Mouse (Mus musculus) Muller cell, postnatal 12 days (primary cell): Measurements from ENCODE around the gene Ulk4.

Source experiments
- DNase-seq: peaks from one replicate; pipeline ENCODE4 v3.0.0-alpha.2; 2015; ENCODE audit errors: inconsistent ontology term

The Ulk4 gene

GRCm38 (mm10) chr9:121192601-121193370 lies 84.2 kb downstream of the Ulk4 start:
- no peak for DNase-seq

GRCm38 (mm10) chr9:121187811-121188210 lies 89.2 kb downstream of the Ulk4 start:
- DNase-seq = no peak

DNA sequence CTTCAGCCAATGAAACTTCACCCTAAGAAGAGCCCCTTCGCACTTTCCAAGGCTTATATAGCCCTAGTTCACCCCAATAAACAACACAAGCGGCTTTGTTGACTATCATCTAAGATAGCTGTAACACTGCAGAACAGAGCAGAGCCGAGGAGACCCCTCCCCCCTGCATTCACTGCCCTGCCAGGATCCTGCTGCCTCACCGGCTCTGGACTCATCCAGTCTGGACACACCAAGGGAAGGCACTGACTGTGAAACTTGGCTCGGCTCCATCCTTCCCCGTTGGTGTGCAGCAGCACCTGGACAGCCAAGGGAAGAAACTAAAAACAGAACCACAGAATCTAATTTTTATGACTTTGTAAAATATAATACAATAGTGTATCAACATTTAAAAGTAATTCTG lies 91.2 kb downstream of the Ulk4 start:
- no peak for DNase-seq

- DNase-seq = no peak
Observed at GRCm38 (mm10) chr9:121176350-121176749, 100.6 kb downstream of the Ulk4 start.

DNA sequence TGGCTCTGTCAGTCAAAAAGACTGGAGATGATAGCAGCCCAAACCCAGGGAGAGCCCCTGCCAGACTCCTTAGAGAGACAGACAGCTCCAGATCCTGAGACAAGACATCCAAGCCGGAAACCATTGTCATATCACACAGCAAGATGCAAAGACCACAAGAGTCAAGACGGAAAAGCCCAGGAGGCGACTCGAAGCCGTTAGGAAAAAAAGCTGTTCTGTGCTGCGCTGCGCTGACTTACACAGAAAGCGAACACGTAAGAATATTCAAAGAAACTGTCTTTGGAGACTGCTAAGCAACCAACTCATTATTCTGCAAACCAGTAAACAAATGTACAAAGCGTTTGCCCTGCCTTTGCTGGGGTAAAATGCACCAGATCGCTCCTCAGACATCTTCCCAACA lies 101.8 kb downstream of the Ulk4 start:
- no peak for DNase-seq

DNA sequence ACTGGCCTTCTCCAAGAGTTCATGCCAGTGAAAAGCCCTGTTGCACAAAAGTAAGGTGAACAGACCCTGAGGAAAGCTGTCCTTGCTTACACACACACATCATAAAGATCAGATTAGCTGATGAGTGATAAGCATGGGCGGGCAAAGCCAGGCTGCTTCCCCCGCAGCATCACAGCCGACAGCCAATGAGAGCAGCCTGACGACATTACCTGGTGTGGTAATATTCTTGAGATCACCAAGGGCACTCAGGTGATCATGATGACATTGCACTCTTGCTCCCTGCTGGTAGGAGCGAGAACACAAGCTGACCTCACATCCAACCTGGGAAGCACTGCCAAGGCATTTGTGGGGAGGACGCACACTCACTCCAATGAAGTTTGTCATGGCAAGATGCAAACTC lies 104.9 kb downstream of the Ulk4 start:
- no peak for DNase-seq

DNA sequence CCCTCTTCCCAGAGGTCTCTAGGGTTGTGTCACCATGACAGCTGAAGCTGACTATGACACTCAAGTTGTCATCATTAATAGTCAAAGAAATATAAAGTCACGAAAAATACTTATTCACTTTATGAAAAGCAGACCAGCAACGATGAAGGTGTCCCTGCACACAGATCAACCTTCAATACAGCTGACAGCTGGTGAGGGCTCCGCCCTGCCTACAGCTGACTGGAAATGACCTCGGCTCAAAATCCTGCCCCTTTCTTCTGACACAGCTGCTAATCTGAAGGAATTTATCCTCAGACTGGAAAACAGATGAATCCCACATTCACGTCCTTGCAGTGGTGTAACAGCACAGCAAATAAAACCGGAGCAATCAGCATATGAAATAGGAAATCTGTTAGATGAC lies 105.4 kb downstream of the Ulk4 start:
- no peak for DNase-seq

- DNase-seq = no peak
Observed at GRCm38 (mm10) chr9:121164607-121165006, 112.4 kb downstream of the Ulk4 start.

DNA sequence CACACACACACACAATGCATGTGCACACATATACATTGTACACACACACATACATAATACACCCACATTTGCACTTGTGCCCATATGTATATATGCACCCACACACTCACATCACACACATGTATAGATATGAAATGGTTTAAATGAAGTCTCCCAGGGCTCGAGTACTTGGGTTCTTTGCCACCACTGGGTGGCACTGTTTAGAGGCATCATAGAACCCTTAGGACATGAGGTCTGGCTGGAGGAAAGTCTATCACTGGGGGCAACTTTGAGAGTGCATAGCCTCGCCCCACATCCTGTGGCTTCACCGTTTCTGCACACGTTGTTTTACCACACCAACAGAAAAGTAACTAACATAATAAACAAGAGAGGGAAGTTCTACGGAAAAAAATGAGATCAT lies 114.2 kb downstream of the Ulk4 start:
- DNase-seq = peak; percentile 2

- DNase-seq = peak; percentile 17
Observed at GRCm38 (mm10) chr9:121161818-121162565, 115.0 kb downstream of the Ulk4 start.

- DNase-seq = no peak
Observed at GRCm38 (mm10) chr9:121156253-121156831, 120.7 kb downstream of the Ulk4 start.

DNA sequence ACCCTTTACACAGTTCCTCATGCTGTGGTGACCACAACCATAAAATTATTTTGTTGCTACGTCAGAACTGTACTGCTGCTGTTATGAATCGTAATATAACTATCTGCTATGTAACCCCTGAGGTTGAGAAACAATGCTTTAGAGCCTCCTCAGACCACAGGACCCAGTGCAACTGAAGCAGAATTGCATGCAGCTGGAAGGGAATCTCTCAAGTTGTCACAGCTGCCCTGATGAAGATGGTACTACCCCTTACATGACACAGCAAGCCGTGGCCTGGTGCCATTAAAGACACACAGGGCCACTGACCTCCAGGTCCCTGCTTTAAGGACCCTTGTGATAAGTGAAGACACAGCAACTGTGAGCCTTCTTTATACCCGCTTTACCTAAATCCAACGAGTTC lies 123.7 kb downstream of the Ulk4 start:
- peak; percentile 29 for DNase-seq

GRCm38 (mm10) chr9:121148602-121149001 lies 128.4 kb downstream of the Ulk4 start:
- DNase-seq = peak; percentile 18

DNA sequence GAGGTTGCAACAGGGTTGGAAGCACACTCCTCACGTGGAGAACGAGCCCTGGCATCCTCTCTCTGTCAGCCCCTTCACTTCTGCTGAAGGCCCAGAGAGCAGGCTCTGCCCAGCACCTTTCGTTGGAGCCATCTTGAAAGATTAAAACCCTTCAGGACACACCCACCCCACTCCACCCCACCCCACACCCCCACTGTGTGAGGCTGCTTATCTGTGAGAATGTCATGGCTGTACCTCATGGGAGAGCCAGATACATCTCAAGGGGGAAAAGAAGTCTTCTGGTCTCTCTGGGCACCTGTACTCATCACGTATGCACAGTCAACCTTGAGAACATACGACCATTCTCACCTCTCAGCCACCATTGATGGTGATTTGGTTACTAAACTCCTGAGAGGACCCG lies 133.8 kb downstream of the Ulk4 start:
- no peak for DNase-seq

DNA sequence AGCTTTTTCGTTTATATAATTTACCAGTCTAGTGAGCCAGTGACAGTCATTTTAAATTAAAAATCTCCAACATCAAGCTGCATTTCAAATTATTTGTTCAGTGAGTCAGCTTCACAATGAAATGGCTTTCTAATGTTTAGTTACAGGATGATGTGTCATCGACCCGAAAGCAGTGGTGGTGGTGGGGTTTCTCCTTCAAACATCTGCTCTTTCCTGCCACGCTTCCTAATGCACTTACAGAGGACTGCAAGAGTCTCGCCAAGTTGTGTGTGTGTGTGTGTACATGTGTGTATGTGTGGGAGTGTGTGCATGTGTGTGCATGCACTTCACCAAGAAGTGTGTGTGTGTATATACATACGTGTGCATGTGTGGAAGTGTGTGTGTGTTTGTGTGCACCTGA lies 144.4 kb downstream of the Ulk4 start:
- peak; percentile 20 for DNase-seq

GRCm38 (mm10) chr9:121129533-121129932 lies 147.5 kb downstream of the Ulk4 start:
- DNase-seq = no peak

GRCm38 (mm10) chr9:121128934-121129333 lies 148.1 kb downstream of the Ulk4 start:
- no peak for DNase-seq

GRCm38 (mm10) chr9:121127025-121127424 lies 150.0 kb downstream of the Ulk4 start:
- no peak for DNase-seq

- no peak for DNase-seq
Observed at GRCm38 (mm10) chr9:121124705-121125104, 152.3 kb downstream of the Ulk4 start.

DNA sequence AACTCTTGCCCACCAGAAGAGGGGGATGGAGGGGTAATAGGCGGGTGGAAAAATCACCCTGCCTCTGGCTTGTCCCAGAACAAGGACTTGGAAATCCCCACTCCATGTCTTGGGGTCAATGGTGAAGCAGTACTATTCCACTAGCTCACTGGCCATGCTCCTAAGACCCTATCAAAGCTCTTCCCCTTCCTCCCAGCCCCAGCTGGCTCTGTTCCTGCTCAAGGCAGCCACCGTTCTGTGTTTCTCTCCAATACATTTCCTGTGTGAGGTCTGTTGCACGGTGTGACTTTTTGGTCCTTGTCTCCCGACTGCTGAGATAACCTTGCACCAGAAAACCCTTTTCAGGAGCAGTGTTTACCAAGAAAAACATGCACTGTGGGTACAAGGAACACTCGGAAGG lies 155.0 kb downstream of the Ulk4 start:
- DNase-seq = no peak

- DNase-seq = no peak
Observed at GRCm38 (mm10) chr9:121117936-121118335, 159.1 kb downstream of the Ulk4 start.

- no peak for DNase-seq
Observed at GRCm38 (mm10) chr9:121112131-121112530, 164.9 kb downstream of the Ulk4 start.

DNA sequence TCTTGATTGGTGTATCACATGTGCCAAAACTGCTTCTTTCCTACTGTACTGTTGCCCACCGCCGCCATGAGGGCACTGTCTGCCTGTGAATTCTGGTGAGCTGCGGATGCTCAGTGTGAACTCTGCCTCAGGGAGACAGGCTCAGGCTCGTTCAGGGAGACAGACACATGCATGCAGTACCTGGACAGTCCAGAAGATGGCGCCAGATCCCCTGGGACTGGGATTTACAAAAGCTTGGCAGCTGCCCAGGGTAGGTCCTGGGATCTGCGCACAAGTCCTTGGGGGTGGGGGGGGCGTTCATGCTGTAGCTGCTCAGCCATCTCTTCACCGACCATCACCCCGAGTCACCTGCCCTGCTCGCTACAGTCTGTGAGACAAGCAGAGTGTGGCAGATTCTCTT lies 168.9 kb downstream of the Ulk4 start:
- DNase-seq = no peak
